Mouse (Mus musculus): ENCODE measurements around the gene Snx25.

DNA sequence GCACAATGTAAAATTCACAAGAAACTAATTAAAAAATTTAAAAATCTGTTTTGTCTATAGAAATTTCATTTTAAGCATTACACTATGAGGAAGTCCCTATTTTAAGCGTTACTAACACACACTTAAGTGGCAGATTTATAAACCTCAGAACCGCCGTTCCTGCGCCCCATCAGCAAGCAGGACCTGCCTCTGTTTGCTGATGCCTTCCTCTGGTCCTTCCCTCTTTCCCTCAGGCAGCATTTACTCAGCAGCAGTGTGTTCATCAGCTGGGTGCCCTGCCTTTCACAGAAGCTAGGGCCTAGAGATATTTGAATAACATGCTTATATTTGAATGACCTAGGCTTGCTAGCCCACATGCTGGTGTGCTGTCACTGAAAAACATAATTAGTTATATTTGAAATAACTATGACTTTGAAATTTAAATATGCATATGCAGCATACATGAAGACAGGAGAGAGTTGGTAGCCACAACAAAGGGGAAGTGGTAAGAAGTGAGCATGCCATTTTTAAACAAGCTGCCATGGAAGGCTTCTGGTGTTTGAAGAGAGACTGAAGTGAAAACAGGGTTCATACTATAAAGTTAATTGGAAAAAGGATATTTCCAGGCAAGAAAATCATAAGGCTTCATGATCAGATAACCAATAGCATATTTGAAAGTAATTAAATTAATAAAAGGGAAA, 161.2 kb downstream of the Snx25 start:
- TF ChIP-seq CHD2 (IDR thresholded peaks at IDR 0.05; ENCODE audit: low read length): no peak
- TF ChIP-seq MAZ (IDR thresholded peaks at IDR 0.05; ENCODE audit: low read depth, low read length): no peak
- TF ChIP-seq POLR2A (IDR thresholded peaks at IDR 0.05; ENCODE audit: low read depth, low read length): no peak
- no peak for TF ChIP-seq USF2 (conservative IDR thresholded peaks at IDR 0.05; ENCODE audit: low read depth, low read length)
- TF ChIP-seq ELF1 (IDR thresholded peaks at IDR 0.05; ENCODE audit: low read depth, low read length): no peak
- no peak for TF ChIP-seq MAX (IDR thresholded peaks at IDR 0.05; ENCODE audit: low read length)
- no peak for TF ChIP-seq CTCF (conservative IDR thresholded peaks at IDR 0.05 in 1 of 2, IDR thresholded peaks at IDR 0.05 in 1 of 2; ENCODE audit: low read depth in 2 of 2, low read length in 2 of 2)
- no peak for TF ChIP-seq NELFE (IDR thresholded peaks at IDR 0.05; ENCODE audit: low read depth, low read length)
- no peak for TF ChIP-seq GABPA (IDR thresholded peaks at IDR 0.05; ENCODE audit: insufficient replicate concordance, low read depth, low read length)
- TF ChIP-seq MAFK (IDR thresholded peaks at IDR 0.05; ENCODE audit: insufficient replicate concordance, low read length): no peak
- TF ChIP-seq E2F4 (IDR thresholded peaks at IDR 0.05; ENCODE audit: insufficient replicate concordance, low read depth, low read length): no peak
- no peak for TF ChIP-seq RAD21 (IDR thresholded peaks at IDR 0.05; ENCODE audit: low read depth, low read length)
